Mouse (Mus musculus) midbrain, embryonic 12.5 days (tissue): ENCODE measurements around the gene Psg19. TPM values are rescaled to one million over a fixed set of nuclear protein-coding genes. Genes with fewer than 3 reads are reported as not detected.

Experiments used
- polyA plus RNA-seq: library from polyadenylated mRNA; unstranded; fragments of >200 nt; fragmentation: Nextera tagmentation; extraction: Ambion mirVana; gene quantifications from 2 replicates; pipeline ENCODE4 v1.2.1, GENCODE M21; 2016

Gene Psg19
- polyA plus RNA-seq, 1 experiment from 2014 or later = not detected

Other genes with a start within 250 kb of the Psg19 start
- gene Psg27, start 231.2 kb downstream of the Psg19 start, polyA plus RNA-seq = not detected in 2 replicates
- not detected in 2 replicates for gene Psg23, start 182.0 kb downstream of the Psg19 start, polyA plus RNA-seq
- gene Psg21, start 141.8 kb downstream of the Psg19 start, polyA plus RNA-seq = not detected in 2 replicates
- gene Psg20, start 112.3 kb downstream of the Psg19 start, polyA plus RNA-seq = not detected in 2 replicates
- gene Psg22, start 80.4 kb downstream of the Psg19 start, polyA plus RNA-seq = not detected in 2 replicates
- gene Psg17, start 23.1 kb upstream of the Psg19 start, polyA plus RNA-seq = 0.08 and 0.10 TPM in 2 replicates
- gene Mill2, start 41.4 kb upstream of the Psg19 start, polyA plus RNA-seq = 0.59 and 0.63 TPM in 2 replicates
- gene Pglyrp1, start 72.8 kb upstream of the Psg19 start, polyA plus RNA-seq = 2.5 and 4.2 TPM in 2 replicates
- 34.7 and 38.7 TPM in 2 replicates for gene Ccdc61, start 111.9 kb upstream of the Psg19 start, polyA plus RNA-seq
- 12.0 and 13.5 TPM in 2 replicates for gene Nova2, start 127.4 kb upstream of the Psg19 start, polyA plus RNA-seq
- gene Nanos2, start 188.9 kb upstream of the Psg19 start, polyA plus RNA-seq = 0.20 and 0.33 TPM in 2 replicates
- gene Mypop, start 192.7 kb upstream of the Psg19 start, polyA plus RNA-seq = 5.3 and 6.1 TPM in 2 replicates
- gene Irf2bp1, start 205.5 kb upstream of the Psg19 start, polyA plus RNA-seq = 41.6 and 43.1 TPM in 2 replicates
- 0.09 and 0.10 TPM in 2 replicates for gene Foxa3, start 225.0 kb upstream of the Psg19 start, polyA plus RNA-seq
- gene Sympk, start 225.9 kb upstream of the Psg19 start, polyA plus RNA-seq = 51.5 and 53.5 TPM in 2 replicates